Mouse (Mus musculus): Measurements from ENCODE around the gene Snx6. TPM values are rescaled to one million over a fixed set of nuclear protein-coding genes. Genes with fewer than 3 reads are reported as not detected.
A peak's percentile ranks its signal among the peaks of the same experiment; 100 is the strongest.

The Snx6 gene
- polyA plus RNA-seq, 1 experiment, result 25.2 TPM

- H3K27me3 ChIP-seq (ENCODE audit: control insufficient read depth, insufficient read depth, low read length), result no peaks in the 10 kb centered on the region
- H3K4me1 ChIP-seq (replicated peaks; ENCODE audit: control insufficient read depth, insufficient read depth, low read length), result peaks cover 3% of the 10 kb centered on the region
- no peaks in the 10 kb centered on the region for H3K36me3 ChIP-seq (ENCODE audit: control insufficient read depth, insufficient read depth, low read length)
- TF ChIP-seq CTCF (IDR thresholded peaks at IDR 0.05; ENCODE audit: borderline replicate concordance, control insufficient read depth, extremely low read depth, insufficient read depth, low read length, poor library complexity) (no peak), POLR2A (IDR thresholded peaks at IDR 0.05; ENCODE audit: control insufficient read depth, extremely low read depth, insufficient read depth, low read length, poor library complexity) (no peak)
- 55% methylated on average over 6 of the region's 6 CpGs for WGBS
- DNase-seq, result no peak
- no peak overlapping the region for H3K4me3 ChIP-seq (ENCODE audit: control insufficient read depth, insufficient read depth, low read length)
- no peak overlapping the region for H3K27ac ChIP-seq (ENCODE audit: control insufficient read depth, insufficient read depth, low read length)
Observed at GRCm38 (mm10) chr12:54697791-54698250, 97.7 kb downstream of the Snx6 start.

- 10% methylated on average over 7 of the region's 7 CpGs for WGBS
- no peaks in the 10 kb centered on the region for H3K27me3 ChIP-seq (ENCODE audit: control insufficient read depth, insufficient read depth, low read length)
- H3K27ac ChIP-seq (ENCODE audit: control insufficient read depth, insufficient read depth, low read length), result peak overlapping the region; percentile 57; the same call in 1 of the 2 replicates
- peaks cover 3% of the 10 kb centered on the region for H3K4me1 ChIP-seq (replicated peaks; ENCODE audit: control insufficient read depth, insufficient read depth, low read length)
- no peak overlapping the region for H3K4me3 ChIP-seq (ENCODE audit: control insufficient read depth, insufficient read depth, low read length)
- DNase-seq, result no peak
- peaks cover under 1% of the 10 kb centered on the region; the same call in 1 of the 2 replicates for H3K36me3 ChIP-seq (ENCODE audit: control insufficient read depth, insufficient read depth, low read length)
- TF ChIP-seq CTCF (IDR thresholded peaks at IDR 0.05; ENCODE audit: borderline replicate concordance, control insufficient read depth, extremely low read depth, insufficient read depth, low read length, poor library complexity) (no peak), POLR2A (IDR thresholded peaks at IDR 0.05; ENCODE audit: control insufficient read depth, extremely low read depth, insufficient read depth, low read length, poor library complexity) (no peak)
Observed at GRCm38 (mm10) chr12:54697003-54697597, 98.4 kb downstream of the Snx6 start.

Other genes with a start within 250 kb of the Snx6 start
- 92.1 and 97.8 TPM in 2 replicates for gene Sptssa, start 139.1 kb downstream of the Snx6 start, polyA plus RNA-seq (2012; rRNA removed)
- 8.8 and 12.5 TPM in 2 replicates for gene Eapp, start 99.8 kb downstream of the Snx6 start, polyA plus RNA-seq (2012; rRNA removed)
- 9.4 and 11.5 TPM in 2 replicates for gene Cfl2, start 67.2 kb upstream of the Snx6 start, polyA plus RNA-seq (2012; rRNA removed)
- gene Gm20403, start 190.8 kb upstream of the Snx6 start, polyA plus RNA-seq (2012; rRNA removed), result not detected in 2 replicates
- 9.6 and 11.0 TPM in 2 replicates for gene Baz1a, start 218.6 kb upstream of the Snx6 start, polyA plus RNA-seq (2012; rRNA removed)